Mouse (Mus musculus): Measurements from ENCODE around the gene Map1lc3b. TPM values are rescaled to one million over a fixed set of nuclear protein-coding genes. Genes with fewer than 3 reads are reported as not detected.

The Map1lc3b gene
- total RNA-seq, 2 experiments from 2014 or later: 65.9 to 74.5 TPM

DNA sequence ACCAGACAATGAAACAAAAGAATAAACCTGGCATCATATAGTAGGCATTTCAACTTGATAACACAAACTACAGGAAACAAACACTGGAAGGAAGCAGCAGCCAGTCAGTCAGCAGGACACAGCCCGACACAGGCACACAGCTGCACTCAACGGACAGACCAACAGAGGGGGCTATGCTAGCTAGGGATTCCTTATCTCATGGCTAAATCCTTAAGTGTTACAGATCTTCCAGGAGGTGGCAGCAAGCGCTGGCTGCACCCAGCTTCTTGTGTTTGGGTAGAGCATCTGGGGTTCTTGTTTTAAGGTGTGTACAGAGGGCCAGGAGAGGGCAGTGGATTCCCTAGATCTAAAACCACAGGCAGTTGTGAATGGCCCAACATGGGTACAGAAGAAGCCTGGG lies 12.7 kb downstream of the Map1lc3b start:
- peak; percentile 95 for ATAC-seq (replicated peaks; ENCODE audit: poor library complexity)

DNA sequence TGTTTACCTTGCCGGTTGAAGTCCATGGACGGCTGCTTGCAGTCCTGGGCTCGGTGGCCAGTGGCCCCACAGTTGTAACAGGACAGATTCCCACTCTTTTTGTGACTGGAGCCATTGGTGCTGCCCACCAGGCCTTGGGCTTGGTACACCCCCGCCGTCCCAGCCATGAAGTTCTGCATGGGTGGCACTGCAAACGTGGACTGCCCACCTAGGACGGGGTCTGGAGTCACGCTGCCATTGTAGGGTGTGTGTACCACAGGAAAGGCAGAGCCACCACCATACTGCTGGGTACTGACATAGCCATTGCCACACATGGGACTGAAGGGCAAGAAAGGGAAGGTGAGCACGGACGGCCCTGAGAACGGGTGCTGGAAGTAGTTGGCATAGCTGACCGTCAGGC lies 13.6 kb downstream of the Map1lc3b start:
- no peak for ATAC-seq (replicated peaks; ENCODE audit: poor library complexity)

DNA sequence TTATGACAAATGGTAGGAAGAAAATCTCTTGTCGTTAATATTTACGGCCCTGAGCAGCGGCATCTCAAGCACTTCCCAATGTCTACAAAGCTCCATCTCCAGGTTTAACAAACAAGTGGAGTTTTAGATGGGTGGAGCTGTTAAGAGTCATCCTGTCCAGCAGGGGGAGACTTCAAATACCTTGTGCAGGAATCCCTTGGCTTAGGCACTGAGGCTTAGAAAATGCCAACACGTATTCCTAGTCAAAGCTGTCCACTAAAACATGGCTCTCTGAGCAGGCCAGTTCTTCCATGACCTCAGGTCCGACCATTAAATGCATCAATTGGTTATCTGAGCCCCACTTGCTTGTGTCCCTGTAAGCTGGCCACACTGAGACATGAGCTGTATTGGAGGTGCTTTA lies 17.5 kb downstream of the Map1lc3b start:
- ATAC-seq (replicated peaks; ENCODE audit: poor library complexity): no peak

DNA sequence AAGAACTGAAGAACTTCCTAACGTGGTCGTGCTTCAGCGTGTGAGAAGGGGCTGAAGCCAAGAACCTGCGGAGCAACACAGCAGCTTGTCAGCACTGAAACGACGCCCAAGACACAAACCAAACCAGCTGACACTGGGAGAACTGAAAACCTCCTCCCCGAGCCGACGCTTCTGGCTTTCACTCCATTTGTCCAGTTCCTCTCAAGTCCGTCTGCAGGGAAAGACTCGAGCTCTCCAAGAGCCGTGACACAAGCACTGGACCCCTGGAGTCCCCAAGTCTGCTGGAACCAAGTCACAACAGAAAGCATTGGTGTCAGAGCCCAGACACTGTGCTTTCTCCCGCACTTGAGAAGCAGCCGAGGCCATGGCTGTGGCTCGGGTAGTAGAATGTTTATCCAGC lies 19.1 kb downstream of the Map1lc3b start:
- no peak for ATAC-seq (replicated peaks; ENCODE audit: poor library complexity)

DNA sequence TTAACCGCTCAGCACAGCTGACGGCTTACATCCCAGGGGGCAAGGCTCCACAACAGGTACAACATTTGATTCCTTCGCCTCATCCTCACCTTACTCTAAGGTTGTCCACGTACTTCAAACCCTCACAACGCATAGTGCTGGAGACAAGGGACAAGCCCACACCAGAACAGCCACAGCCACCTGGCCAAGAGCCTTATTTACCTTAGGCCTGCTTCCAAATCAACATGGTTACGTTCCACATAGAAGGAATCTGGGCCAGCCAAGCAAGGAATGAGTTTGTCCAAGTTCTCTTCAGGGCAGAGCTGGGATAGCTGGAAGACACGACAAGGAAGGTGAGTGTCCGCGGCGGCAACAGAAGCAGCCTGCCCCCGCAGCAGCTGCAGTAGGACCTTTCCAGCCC lies 19.8 kb downstream of the Map1lc3b start:
- ATAC-seq (replicated peaks; ENCODE audit: poor library complexity): no peak

DNA sequence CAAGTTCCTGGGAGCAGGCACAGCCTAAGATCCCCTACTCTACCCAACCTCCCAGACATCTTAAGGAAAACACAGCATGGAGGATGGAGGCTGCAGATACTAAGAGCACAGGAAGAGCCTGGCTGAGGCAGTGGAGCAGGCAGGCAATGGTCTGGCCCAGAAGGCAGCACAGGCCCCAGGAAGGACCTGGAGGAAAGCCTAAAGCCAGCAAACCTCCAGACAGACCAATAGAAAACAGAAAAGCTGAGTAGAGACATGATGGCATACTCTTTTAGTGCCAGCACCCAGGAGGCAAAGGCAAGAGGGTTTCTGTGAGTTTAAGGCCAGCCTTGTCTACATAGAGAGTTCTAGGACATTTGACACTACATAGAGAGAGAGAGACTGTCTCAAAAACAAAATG lies 23.3 kb downstream of the Map1lc3b start:
- no peak for ATAC-seq (replicated peaks; ENCODE audit: poor library complexity)

DNA sequence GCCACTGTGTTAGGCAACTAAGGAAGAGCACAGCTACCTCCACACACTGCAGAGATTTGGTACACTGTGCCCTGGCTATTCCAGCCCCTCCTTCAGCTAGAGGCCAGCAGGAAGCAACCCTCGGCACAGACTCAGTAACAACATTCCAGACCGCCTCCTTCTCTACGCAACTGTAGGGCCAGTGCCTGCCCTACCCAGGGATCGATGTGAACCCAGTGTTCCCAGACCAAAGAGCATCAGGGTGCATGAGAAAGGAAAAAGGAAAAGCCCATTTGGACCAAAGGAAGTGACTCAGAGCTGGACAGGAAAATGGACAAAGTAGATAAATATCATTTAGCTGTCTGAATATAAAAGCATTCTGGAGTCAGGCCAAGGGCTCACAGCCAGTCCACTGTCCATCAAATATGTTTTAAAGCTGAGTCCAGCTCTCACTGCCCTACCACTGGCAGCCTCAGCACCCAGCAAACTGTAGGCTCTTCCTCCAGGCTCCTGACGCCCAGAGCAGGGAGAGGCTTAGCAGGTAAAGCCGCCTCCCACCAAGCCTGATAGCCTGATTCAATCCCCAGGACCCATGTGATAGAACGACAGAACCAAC lies 29.3 kb downstream of the Map1lc3b start:
- no peak for ATAC-seq (replicated peaks; ENCODE audit: poor library complexity)

DNA sequence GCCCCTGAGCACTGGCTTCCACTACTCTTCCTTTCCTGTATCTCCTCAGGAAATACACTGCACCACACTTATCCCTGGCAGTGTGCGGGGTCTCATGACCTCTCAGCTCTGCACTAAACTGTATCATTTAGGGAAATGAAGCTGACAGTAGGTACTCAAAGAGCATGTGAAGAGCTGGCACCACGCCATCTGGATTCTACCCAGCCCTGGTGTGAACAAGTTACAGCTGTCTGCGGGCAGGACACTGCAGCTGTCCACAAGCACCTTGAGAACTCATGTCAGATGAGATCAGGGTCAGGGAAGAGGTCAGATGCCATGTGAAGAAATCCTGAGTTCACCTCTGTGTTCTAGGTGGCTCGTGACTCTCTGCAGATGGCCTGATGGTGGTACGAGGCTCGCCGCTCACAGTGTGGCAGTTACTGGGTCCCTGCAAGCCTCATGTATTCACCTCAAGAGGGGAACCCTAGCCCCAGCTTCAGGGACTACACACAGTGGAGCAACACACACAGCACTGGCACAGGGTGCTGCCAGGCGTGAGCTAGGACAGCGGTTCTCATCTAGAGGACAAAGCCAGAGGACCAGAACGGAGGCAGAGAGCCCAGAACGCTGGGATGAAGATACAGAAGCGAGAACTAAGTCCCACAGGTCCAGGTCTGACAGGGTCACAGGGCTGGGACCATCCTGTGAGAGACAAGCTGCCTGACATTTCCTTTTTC lies 30.8 kb downstream of the Map1lc3b start:
- ATAC-seq (replicated peaks; ENCODE audit: poor library complexity): no peak

DNA sequence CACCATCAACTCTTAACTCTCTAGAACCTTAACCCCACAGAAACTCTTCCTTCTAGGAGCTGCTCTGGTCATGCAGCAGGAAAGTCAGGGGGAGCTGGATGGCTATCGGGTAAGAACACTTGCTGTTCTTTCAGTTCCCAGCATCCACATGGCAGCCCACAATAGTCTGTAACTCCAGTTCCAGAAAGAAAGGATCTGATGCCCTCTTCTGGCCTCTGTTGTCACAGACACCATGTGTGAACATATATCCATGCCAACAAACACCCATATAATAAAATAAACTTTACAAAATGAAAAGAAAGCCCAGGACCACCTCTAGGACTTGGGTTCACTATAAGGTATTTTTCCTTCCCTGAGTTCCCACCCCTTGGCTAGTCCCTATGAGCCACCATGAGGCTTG lies 31.7 kb downstream of the Map1lc3b start:
- no peak for ATAC-seq (replicated peaks; ENCODE audit: poor library complexity)

DNA sequence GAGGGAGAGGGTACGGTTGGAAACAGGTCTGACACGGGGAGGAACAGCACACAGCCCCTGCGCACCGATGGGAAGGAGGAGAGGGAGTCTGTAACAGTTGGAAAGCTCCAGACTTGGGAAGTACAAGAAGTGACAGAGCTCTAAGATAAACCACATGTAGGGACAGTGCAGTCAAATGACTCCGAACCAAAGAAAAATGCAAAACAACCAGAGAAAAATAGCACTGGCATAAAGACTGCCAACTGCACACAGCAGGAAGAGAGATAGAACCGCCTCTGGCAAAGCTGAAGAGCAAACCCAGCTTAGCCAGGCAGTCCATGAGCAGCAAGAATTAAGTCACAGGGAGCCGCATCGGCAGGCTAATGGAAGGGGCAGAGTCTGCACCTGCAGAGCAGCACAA lies 32.9 kb downstream of the Map1lc3b start:
- ATAC-seq (replicated peaks; ENCODE audit: poor library complexity): no peak

DNA sequence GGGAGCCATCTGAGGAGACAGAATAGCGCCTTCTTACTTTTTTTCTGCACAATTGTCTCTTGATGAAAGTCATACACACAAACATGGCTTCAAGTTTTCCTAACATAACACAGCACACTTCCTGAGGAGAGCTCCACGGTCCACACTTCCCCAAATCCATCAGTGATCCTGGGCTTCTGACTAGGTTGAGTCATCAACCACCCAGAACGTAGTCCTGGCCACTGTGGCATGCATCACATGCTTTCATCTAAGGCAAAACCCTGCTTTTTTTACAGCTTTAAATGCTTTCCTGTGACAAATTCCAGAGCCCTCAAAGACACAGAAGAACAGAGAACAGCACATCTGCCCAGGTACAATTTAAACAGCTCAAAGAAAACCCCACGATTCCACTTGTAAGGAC lies 38.5 kb downstream of the Map1lc3b start:
- no peak for ATAC-seq (replicated peaks; ENCODE audit: poor library complexity)

DNA sequence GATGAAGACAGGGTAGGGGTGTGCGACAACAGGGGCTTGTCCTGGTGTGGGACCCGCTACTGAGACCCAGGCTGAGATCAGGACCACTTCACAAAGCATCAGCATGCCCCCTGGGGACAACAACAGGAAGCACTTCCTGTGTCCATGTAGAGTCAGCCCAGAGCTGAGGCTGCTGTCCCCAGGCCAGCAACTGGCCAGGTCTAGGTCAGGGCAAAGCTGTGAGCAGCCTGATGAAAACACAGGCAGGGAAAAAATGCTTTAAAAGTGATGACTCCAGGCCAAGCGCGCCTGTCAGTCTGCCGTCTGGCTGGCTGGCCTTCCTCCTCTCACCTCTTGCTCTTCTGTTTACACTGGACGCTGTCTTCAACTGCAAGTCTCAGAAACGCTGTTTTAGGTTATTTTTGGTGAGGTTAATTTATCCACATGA lies 41.5 kb downstream of the Map1lc3b start:
- no peak for ATAC-seq (replicated peaks; ENCODE audit: poor library complexity)

DNA sequence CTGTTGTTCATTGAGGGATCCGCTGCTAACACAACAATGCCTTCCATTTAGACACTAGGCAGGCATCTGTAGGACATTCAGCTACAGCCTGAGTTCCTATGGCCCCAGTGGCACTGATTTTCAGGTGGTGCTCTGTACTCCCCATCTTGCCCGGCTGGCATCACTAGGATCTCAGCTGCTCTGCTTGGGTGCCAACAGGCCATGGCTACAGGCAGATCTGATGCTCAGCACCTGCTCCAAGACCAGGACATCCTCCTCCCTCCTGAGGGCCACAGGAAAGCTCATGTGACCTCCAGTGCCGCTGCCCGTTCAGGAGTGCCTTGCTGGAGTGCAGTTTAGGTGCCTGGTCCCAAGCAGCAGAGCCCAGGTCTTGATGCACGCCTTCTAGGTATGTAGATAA lies 42.2 kb downstream of the Map1lc3b start:
- no peak for ATAC-seq (replicated peaks; ENCODE audit: poor library complexity)

DNA sequence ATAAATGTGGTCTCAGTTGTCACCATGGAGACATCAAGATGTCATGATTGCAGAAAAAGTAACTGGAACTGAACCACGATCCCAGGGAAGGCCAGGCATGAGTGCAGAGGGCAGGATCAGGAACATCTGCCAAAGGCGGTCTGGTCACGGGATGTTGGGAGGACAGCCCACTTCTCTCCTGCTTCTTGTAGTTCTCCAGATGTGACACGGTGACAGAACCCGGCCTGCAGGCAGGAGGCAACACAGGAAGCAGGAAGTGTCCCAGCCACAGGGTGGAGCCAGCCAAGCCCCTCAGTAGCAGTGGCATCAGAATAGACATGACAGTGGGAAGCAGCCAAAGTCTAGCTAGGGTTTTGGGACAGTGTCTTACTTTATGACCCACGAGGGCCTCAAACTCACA lies 45.4 kb downstream of the Map1lc3b start:
- ATAC-seq (replicated peaks; ENCODE audit: poor library complexity): peak; percentile 52

DNA sequence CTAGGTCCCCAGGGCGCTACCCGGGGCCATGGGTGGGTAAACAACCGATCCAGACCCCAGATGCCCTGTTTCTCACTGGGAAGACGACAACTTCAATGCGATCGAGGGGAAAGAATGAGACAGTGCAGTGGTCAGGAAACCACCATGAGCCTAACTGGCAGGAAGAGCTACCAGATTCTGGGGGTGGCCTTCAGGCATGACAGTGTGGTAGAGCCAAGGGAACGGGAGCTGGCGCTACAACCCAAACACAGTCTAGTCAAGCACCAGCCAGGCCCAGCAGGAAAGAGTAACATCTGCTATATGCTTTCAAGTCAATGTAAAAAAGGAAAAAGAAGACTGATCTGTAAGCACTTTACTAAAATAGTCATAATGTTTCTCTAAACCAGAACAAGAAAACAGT lies 46.0 kb downstream of the Map1lc3b start:
- ATAC-seq (replicated peaks; ENCODE audit: poor library complexity): no peak

DNA sequence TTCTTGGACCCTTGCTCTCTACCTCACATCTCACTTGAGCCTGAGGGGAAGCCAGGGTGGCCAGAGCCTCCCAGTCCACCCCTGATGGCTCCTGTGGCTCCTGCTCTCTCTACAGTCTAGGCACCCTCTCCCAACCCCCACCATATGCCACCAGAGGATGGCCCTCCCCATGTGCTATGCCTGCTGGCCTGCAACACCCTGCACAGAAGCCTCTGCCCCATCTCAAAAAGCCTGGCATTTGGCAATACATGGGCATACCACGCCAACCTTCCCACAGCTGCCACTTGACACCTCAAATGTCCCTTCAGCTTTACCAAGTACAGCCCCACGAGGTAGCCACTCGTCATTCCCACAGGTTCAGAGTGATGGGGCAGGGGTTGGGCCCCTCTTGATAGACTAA lies 52.6 kb downstream of the Map1lc3b start:
- 0 out of 2 replicates have a peak, but pooled peaks have one; percentile 6 for ATAC-seq (replicated peaks; ENCODE audit: poor library complexity)

DNA sequence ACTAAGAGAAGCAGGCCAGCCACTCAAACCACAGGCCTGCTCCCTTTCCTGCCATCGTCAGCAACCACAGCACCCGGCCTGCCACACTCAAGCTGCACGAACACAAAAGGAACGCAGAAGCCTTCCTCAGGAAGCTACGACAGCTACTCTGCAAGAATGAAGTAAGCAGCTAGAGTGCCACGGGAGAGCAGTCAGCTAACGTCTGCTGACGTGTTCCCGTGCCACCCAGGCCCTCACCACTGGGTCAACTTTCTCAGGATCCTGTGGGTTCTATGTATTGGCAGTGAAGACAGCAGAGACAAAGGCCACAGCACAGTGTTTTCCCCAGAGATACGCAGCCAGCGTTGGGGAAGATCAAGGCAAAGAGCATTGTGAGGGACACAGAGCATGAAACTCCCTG lies 53.2 kb downstream of the Map1lc3b start:
- peak; percentile 88 for ATAC-seq (replicated peaks; ENCODE audit: poor library complexity)

DNA sequence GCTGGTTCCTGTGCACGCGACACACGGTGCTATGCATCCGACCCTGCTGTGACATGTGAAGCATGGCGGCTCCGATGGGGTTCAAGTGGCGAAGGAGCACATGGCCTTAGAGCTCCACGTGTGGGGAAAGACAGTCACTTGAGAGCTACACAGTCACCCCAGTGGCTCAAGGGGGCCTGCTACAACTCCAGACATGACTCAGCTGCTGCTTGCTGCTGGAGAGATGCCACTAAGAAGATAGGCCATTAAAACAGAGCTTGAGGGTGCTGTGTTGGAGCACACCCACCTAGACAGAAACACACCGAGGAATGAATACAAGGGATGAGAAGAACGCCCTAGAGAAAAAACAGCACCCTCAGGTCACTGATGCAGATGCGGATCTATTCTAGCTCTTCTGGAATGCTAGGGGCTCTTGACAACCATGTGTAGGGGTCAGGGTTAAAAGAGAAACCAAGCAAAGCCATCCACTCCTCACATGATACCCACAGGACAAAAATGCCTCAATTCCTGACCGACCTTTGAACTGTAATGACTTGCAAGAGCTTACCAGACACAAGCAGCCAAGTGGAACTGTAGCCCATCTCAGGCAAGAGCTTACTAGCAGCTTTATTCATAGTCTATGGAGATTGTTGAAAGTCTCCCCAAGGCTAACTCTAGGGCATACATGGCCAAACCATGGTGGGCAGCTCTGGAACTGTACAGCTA lies 57.5 kb downstream of the Map1lc3b start:
- ATAC-seq (replicated peaks; ENCODE audit: poor library complexity): no peak
